Mouse (Mus musculus): ENCODE results near the gene Rbbp9. TPM values are rescaled to one million over a fixed set of nuclear protein-coding genes. Genes with fewer than 3 reads are reported as not detected.

Rbbp9 gene
- polyA plus RNA-seq (2012; rRNA removed): 6.4 and 6.7 TPM in 2 replicates

GRCm38 (mm10) chr2:144550529-144550928 is at the start of gene Rbbp9:
Rbbp9 (minus strand) TSS chr2:144550869.

GRCm38 (mm10) chr2:144599831-144600687 is 49.4 kb upstream of the Rbbp9 start, which contains the start of gene Dtd1:
Dtd1 (plus strand) TSS chr2:144599897.

GRCm38 (mm10) chr2:144593951-144594651 is 43.4 kb upstream of the Rbbp9 start, which contains the start of gene Smim26:
Smim26 (plus strand) TSS chr2:144594054.

GRCm38 (mm10) chr2:144555820-144556552 is 5.3 kb upstream of the Rbbp9 start, which contains the start of gene Sec23b:
Sec23b (plus strand) TSS chr2:144556229.

GRCm38 (mm10) chr2:144526981-144527820 is 23.5 kb downstream of the Rbbp9 start, which contains the start of the genes Dzank1 and Polr3f:
Dzank1 (minus strand) TSS chr2:144527414.
Polr3f (plus strand) TSS chr2:144527718.

Other genes with a start within 250 kb of the Rbbp9 start
- 0.23 and 0.25 TPM in 2 replicates for gene Ovol2, start 218.7 kb downstream of the Rbbp9 start, polyA plus RNA-seq (2012; rRNA removed)
- gene Kat14, start 181.9 kb downstream of the Rbbp9 start, polyA plus RNA-seq (2012; rRNA removed): 11.7 and 12.5 TPM in 2 replicates
- not detected in 2 replicates for gene Pet117, start 181.9 kb downstream of the Rbbp9 start, polyA plus RNA-seq (2012; rRNA removed)
- 0.06 TPM in 2 replicates for gene Dzank1, start 23.5 kb downstream of the Rbbp9 start, polyA plus RNA-seq (2012; rRNA removed)
- 4.2 and 4.5 TPM in 2 replicates for gene Polr3f, start 23.2 kb downstream of the Rbbp9 start, polyA plus RNA-seq (2012; rRNA removed)
- 24.9 and 25.8 TPM in 2 replicates for gene Sec23b, start 5.4 kb upstream of the Rbbp9 start, polyA plus RNA-seq (2012; rRNA removed)
- gene Smim26, start 43.2 kb upstream of the Rbbp9 start, polyA plus RNA-seq (2012; rRNA removed): 17.7 and 19.1 TPM in 2 replicates
- 7.7 and 8.6 TPM in 2 replicates for gene Dtd1, start 49.0 kb upstream of the Rbbp9 start, polyA plus RNA-seq (2012; rRNA removed)